Mouse (Mus musculus) cerebellum, adult (tissue): ENCODE measurements around the gene Gm20873.
"Not testable (repeated sequence)": the region's sequence is repeated elsewhere in the genome, so short reads cannot be mapped to it uniquely, and the experiment has no call there.

Experiments
- ATAC-seq: cut with Nextera tagmentation; 2 replicates; pipeline ENCODE4 v1.9.2; 2017; ENCODE audit warnings: mild to moderate bottlenecking, moderate library complexity, mixed read lengths; ENCODE audit not compliant: insufficient number of reproducible peaks, low FRiP score, low TSS enrichment

Gm20873 gene

DNA sequence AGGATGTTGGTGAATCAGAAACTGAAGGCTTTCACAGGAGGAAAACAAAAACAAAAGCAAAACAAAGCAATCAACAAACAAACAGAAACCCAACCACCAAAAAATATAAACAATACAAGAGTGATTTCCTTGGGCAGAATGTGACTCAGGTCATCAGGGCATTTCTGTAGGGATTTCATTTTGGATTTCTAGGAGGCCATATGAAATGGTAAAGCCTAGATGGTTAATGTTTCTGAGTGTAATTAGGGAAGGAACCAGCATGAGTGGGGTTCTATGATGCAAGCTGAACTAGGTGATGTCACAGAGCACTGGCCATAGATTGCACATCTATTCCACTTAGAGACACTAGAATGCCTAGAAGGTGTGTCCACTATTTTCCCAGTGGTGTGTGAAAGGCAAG lies at the start of gene Gm20873:
Gene Gm20873 (plus strand): TSS at position 301 of the 400 bp plus-strand sequence.
- ATAC-seq: not testable (repeated sequence)

DNA sequence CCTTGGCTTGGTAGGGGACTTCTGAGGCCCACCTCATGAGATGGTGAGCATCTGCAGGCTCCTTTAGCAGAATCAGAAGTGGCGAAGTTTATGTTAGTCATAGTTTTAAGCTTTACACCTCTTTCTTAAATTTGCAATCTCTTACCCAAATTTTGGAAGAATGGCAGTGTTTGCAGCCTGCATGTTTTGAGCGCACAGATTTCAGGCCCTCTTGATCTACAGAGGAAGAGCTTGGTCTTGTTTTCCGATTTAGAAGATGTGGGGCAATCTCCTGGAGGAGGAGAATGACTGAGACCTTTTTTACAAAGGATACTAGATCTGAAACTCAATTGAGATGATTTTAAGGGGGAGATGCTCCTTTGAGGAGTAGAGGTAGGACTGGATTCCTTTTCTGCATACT lies 29.0 kb upstream of the Gm20873 start, which contains the start of gene Gm21746:
Gene Gm21746 (minus strand): TSS at position 101 of the 400 bp plus-strand sequence.
- not testable (repeated sequence) for ATAC-seq
